Mouse (Mus musculus): ENCODE measurements around the gene Gm21988. TPM values are rescaled to one million over a fixed set of nuclear protein-coding genes. Genes with fewer than 3 reads are reported as not detected.

The Gm21988 gene
- 7.9 and 10.7 TPM in 2 replicates for polyA plus RNA-seq (2016; fragmentation: Nextera tagmentation; extraction: Ambion mirVana)

GRCm38 (mm10) chr11:70239541-70240279, at the start of gene Gm21988, which contains the start of gene Rnasek:
Gene Gm21988, minus strand, starts transcription at chr11:70239830.
Gene Rnasek, minus strand, starts transcription at chr11:70239842.
- Histone ChIP-seq H3K27ac (replicated peaks) (peak within 1 kb of the TSS; percentile 96), H3K4me3 (peak within 1 kb of the TSS; percentile 96), H3K4me1 (peaks cover 47% of the 10 kb centered on the region), H3K9me3 (no peaks in the 10 kb centered on the region), H3K36me3 (replicated peaks) (peaks cover 15% of the 10 kb centered on the region), H3K27me3 (replicated peaks; ENCODE audit: low read depth, poor library complexity, severe bottlenecking) (no peaks in the 10 kb centered on the region)
- WGBS: under 1% methylated on average over 34 of the region's 35 CpGs
- peak; percentile 86 for DNase-seq (ENCODE audit: low spot score)

GRCm38 (mm10) chr11:70289236-70289635, 49.6 kb upstream of the Gm21988 start:
- peaks cover 11% of the 10 kb centered on the region for H3K4me1 ChIP-seq
- H3K27me3 ChIP-seq (replicated peaks; ENCODE audit: low read depth, poor library complexity, severe bottlenecking): no peaks in the 10 kb centered on the region
- H3K9me3 ChIP-seq: no peaks in the 10 kb centered on the region
- H3K36me3 ChIP-seq (replicated peaks): no peaks in the 10 kb centered on the region
- no peak overlapping the region for H3K27ac ChIP-seq (replicated peaks)
- no peak for DNase-seq (ENCODE audit: low spot score)
- 45% methylated on average over 6 of the region's 6 CpGs for WGBS
- H3K4me3 ChIP-seq: no peak overlapping the region

GRCm38 (mm10) chr11:70288102-70288501, 48.5 kb upstream of the Gm21988 start:
- no peaks in the 10 kb centered on the region for H3K36me3 ChIP-seq (replicated peaks)
- WGBS: 89% methylated on average over 10 of the region's 10 CpGs
- no peaks in the 10 kb centered on the region for H3K9me3 ChIP-seq
- no peak overlapping the region for H3K4me3 ChIP-seq
- H3K27me3 ChIP-seq (replicated peaks; ENCODE audit: low read depth, poor library complexity, severe bottlenecking): no peaks in the 10 kb centered on the region
- DNase-seq (ENCODE audit: low spot score): no peak
- H3K27ac ChIP-seq (replicated peaks): no peak overlapping the region
- H3K4me1 ChIP-seq: peaks cover 11% of the 10 kb centered on the region

GRCm38 (mm10) chr11:70285686-70286085, 46.1 kb upstream of the Gm21988 start:
- peaks cover 3% of the 10 kb centered on the region for H3K4me1 ChIP-seq
- no peak overlapping the region for H3K4me3 ChIP-seq
- 82% methylated on average over 5 of the region's 5 CpGs for WGBS
- H3K36me3 ChIP-seq (replicated peaks): no peaks in the 10 kb centered on the region
- H3K9me3 ChIP-seq: no peaks in the 10 kb centered on the region
- no peak overlapping the region for H3K27ac ChIP-seq (replicated peaks)
- no peaks in the 10 kb centered on the region for H3K27me3 ChIP-seq (replicated peaks; ENCODE audit: low read depth, poor library complexity, severe bottlenecking)
- no peak for DNase-seq (ENCODE audit: low spot score)

- Histone ChIP-seq H3K4me1 (0 out of 2 replicates have a peak, but pooled peaks cover 2% of the 10 kb centered on the region), H3K9me3 (no peaks in the 10 kb centered on the region), H3K27me3 (replicated peaks; ENCODE audit: low read depth, poor library complexity, severe bottlenecking) (no peaks in the 10 kb centered on the region), H3K4me3 (no peak overlapping the region), H3K36me3 (replicated peaks) (no peaks in the 10 kb centered on the region), H3K27ac (replicated peaks) (no peak overlapping the region)
- no peak for DNase-seq (ENCODE audit: low spot score)
- WGBS: 75% methylated on average over 3 of the region's 3 CpGs
These were observed 45.1 kb upstream of the Gm21988 start for GRCm38 (mm10) chr11:70284757-70285156.

- Histone ChIP-seq H3K4me3 (no peak overlapping the region), H3K9me3 (no peaks in the 10 kb centered on the region), H3K27me3 (replicated peaks; ENCODE audit: low read depth, poor library complexity, severe bottlenecking) (no peaks in the 10 kb centered on the region), H3K36me3 (replicated peaks) (no peaks in the 10 kb centered on the region), H3K4me1 (0 out of 2 replicates have a peak, but pooled peaks cover 2% of the 10 kb centered on the region), H3K27ac (replicated peaks) (no peak overlapping the region)
- no peak for DNase-seq (ENCODE audit: low spot score)
- WGBS: 84% methylated on average over 4 of the region's 4 CpGs
These were observed 44.0 kb upstream of the Gm21988 start for GRCm38 (mm10) chr11:70283666-70284065.

GRCm38 (mm10) chr11:70280441-70280840, 40.8 kb upstream of the Gm21988 start:
- no peaks in the 10 kb centered on the region for H3K27me3 ChIP-seq (replicated peaks; ENCODE audit: low read depth, poor library complexity, severe bottlenecking)
- no peaks in the 10 kb centered on the region for H3K36me3 ChIP-seq (replicated peaks)
- 71% methylated on average over 3 of the region's 3 CpGs for WGBS
- no peak overlapping the region for H3K27ac ChIP-seq (replicated peaks)
- 0 out of 2 replicates have a peak, but pooled peaks cover 2% of the 10 kb centered on the region for H3K4me1 ChIP-seq
- no peak overlapping the region for H3K4me3 ChIP-seq
- DNase-seq (ENCODE audit: low spot score): no peak
- no peaks in the 10 kb centered on the region for H3K9me3 ChIP-seq

GRCm38 (mm10) chr11:70278961-70279360, 39.3 kb upstream of the Gm21988 start:
- no peaks in the 10 kb centered on the region for H3K27me3 ChIP-seq (replicated peaks; ENCODE audit: low read depth, poor library complexity, severe bottlenecking)
- WGBS: 84% methylated on average over 3 of the region's 3 CpGs
- H3K4me1 ChIP-seq: 0 out of 2 replicates have a peak, but pooled peaks cover 2% of the 10 kb centered on the region

GRCm38 (mm10) chr11:70271641-70272040, 32.0 kb upstream of the Gm21988 start:
- Histone ChIP-seq H3K9me3 (no peaks in the 10 kb centered on the region), H3K36me3 (replicated peaks) (no peaks in the 10 kb centered on the region), H3K4me3 (no peak overlapping the region), H3K27me3 (replicated peaks; ENCODE audit: low read depth, poor library complexity, severe bottlenecking) (no peaks in the 10 kb centered on the region), H3K4me1 (no peaks in the 10 kb centered on the region), H3K27ac (replicated peaks) (no peak overlapping the region)
- no peak for DNase-seq (ENCODE audit: low spot score)
- WGBS: 83% methylated on average over 7 of the region's 7 CpGs

More at GRCm38 (mm10) chr11:70278961-70279360, 39.3 kb upstream of the Gm21988 start:
- Histone ChIP-seq H3K27ac (replicated peaks) (no peak overlapping the region), H3K36me3 (replicated peaks) (no peaks in the 10 kb centered on the region), H3K9me3 (no peaks in the 10 kb centered on the region), H3K4me3 (no peak overlapping the region)
- DNase-seq (ENCODE audit: low spot score): no peak

- Histone ChIP-seq H3K4me1 (no peaks in the 10 kb centered on the region), H3K36me3 (replicated peaks) (no peaks in the 10 kb centered on the region), H3K27ac (replicated peaks) (no peak overlapping the region), H3K27me3 (replicated peaks; ENCODE audit: low read depth, poor library complexity, severe bottlenecking) (no peaks in the 10 kb centered on the region), H3K9me3 (no peaks in the 10 kb centered on the region), H3K4me3 (no peak overlapping the region)
- 83% methylated on average over 1 of the region's 1 CpGs for WGBS
- no peak for DNase-seq (ENCODE audit: low spot score)
These were observed 26.8 kb upstream of the Gm21988 start for GRCm38 (mm10) chr11:70266405-70266804.

- no peaks in the 10 kb centered on the region for H3K36me3 ChIP-seq (replicated peaks)
- no peaks in the 10 kb centered on the region for H3K9me3 ChIP-seq
- no peak overlapping the region for H3K4me3 ChIP-seq
- 78% methylated on average over 4 of the region's 4 CpGs for WGBS
- no peak for DNase-seq (ENCODE audit: low spot score)
- H3K4me1 ChIP-seq: no peaks in the 10 kb centered on the region
- H3K27ac ChIP-seq (replicated peaks): no peak overlapping the region
- no peaks in the 10 kb centered on the region for H3K27me3 ChIP-seq (replicated peaks; ENCODE audit: low read depth, poor library complexity, severe bottlenecking)
These were observed 26.2 kb upstream of the Gm21988 start for GRCm38 (mm10) chr11:70265819-70266218.

- H3K9me3 ChIP-seq: no peaks in the 10 kb centered on the region
These were observed 25.6 kb upstream of the Gm21988 start for GRCm38 (mm10) chr11:70265252-70265651.

GRCm38 (mm10) chr11:70259035-70259434, 19.4 kb upstream of the Gm21988 start:
- no peak for DNase-seq (ENCODE audit: low spot score)
- H3K9me3 ChIP-seq: no peaks in the 10 kb centered on the region
- H3K36me3 ChIP-seq (replicated peaks): no peaks in the 10 kb centered on the region
- WGBS: 96% methylated on average over 4 of the region's 4 CpGs
- H3K4me1 ChIP-seq: peaks cover 16% of the 10 kb centered on the region
- peaks cover 26% of the 10 kb centered on the region for H3K27me3 ChIP-seq (replicated peaks; ENCODE audit: low read depth, poor library complexity, severe bottlenecking)
- H3K4me3 ChIP-seq: no peak overlapping the region
- no peak overlapping the region for H3K27ac ChIP-seq (replicated peaks)

More at GRCm38 (mm10) chr11:70265252-70265651, 25.6 kb upstream of the Gm21988 start:
- no peak overlapping the region for H3K27ac ChIP-seq (replicated peaks)
- DNase-seq (ENCODE audit: low spot score): no peak
- H3K27me3 ChIP-seq (replicated peaks; ENCODE audit: low read depth, poor library complexity, severe bottlenecking): no peaks in the 10 kb centered on the region
- H3K4me1 ChIP-seq: no peaks in the 10 kb centered on the region
- H3K36me3 ChIP-seq (replicated peaks): no peaks in the 10 kb centered on the region
- H3K4me3 ChIP-seq: no peak overlapping the region
- WGBS: 67% methylated on average over 3 of the region's 3 CpGs

Measured in embryonic facial prominence, embryonic 10.5 days (tissue).